Mouse (Mus musculus): ENCODE results near the gene Lcmt2.
"Not testable (repeated sequence)": the region's sequence is repeated elsewhere in the genome, so short reads cannot be mapped to it uniquely, and the experiment has no call there.

Gene Lcmt2

DNA sequence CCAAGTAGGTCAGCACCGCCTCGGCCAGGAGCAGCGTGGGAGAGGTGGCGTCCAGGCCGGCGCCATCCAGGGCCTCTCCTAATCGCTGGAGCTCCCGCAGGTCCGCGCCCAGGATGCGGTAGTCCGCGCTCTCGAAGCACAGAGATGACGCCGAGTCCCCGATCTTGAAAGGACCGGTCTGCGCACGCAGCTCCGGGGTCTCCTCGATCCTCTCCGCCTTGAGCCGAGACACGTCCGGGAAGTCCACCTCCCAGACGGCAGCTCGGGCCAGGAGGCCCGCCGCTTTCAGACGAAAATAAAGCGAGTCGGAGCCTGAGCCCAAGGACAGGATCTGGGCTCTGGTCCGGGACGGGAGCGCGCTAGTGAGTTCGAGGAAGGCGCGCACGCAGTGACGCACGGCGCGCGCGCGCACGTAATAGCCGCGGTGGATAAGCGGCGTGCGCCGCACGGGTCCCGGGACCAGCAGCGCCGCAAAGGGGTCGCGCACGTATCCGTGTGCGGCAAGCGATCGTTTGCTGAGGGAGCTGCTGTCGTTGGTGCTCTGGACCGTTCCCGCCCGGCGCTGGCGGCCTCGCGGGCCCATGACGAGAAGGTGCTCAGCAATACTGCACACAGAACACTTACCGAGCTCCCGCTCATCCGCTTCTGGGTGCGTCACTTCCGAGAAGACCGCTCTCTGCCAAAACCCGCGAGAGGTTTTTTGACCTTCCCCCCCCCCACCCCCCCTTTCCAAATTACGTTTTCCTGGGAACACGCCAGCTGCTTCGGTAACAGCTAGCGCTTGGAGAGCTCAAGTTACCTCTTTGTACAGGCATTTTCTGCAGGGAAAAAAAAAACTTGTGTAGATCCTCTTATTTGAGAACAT lies at the start of gene Lcmt2, which contains the start of gene Adal:
Gene Lcmt2 (minus strand): TSS at position 636 of the 865 bp plus-strand sequence.
Gene Adal (plus strand): TSS at position 411 of the 865 bp plus-strand sequence.
- peak; percentile 78 to 84 for DNase-seq (ENCODE audit: low spot score in 2 of 2)

GRCm38 (mm10) chr2:121188530-121188929 lies 48.1 kb upstream of the Lcmt2 start:
- no peak for DNase-seq (ENCODE audit: low spot score in 2 of 2)

- no peak for DNase-seq (ENCODE audit: low spot score in 2 of 2)
Measured at GRCm38 (mm10) chr2:121184142-121184541, 43.7 kb upstream of the Lcmt2 start.

GRCm38 (mm10) chr2:121183431-121183830 lies 43.0 kb upstream of the Lcmt2 start:
- no peak for DNase-seq (ENCODE audit: low spot score in 2 of 2)

DNA sequence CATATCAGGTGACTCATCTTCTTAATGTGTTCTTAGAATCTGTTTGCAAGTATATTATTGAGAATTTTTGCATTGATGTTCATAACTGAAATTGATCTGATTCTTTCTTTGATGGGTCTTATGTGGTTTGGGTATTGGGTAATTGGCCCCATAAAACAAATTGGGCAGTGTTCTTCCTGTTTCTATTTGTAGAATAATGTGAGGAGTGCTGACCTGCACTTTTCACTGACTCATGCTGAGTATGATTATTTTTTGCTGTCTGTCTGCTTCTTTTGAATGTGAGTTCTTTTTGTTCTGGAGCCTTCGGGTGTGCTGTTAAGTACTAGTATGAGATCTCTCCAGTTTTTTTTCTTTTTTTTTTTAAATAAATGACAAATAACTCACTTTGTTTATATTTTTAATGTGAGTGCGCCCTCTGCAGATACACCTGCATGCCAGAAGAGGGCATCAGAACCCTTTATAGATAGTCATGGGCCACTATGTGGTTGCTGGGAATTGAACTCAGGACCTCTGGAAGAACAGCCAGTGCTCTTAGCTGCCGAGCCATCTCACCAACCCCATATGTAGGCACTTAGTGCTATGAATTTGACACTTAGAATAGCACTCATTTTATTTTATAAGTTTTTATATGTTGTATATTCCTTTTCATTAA lies 38.5 kb upstream of the Lcmt2 start:
- DNase-seq (ENCODE audit: low spot score in 2 of 2) = no peak

GRCm38 (mm10) chr2:121170980-121171742 lies 30.7 kb upstream of the Lcmt2 start, which contains the start of gene Zscan29:
Gene Zscan29, minus strand, starts transcription at chr2:121171125.
- peak; percentile 83 to 86 for DNase-seq (ENCODE audit: low spot score in 2 of 2)

- no peak for DNase-seq (ENCODE audit: low spot score in 2 of 2)
Measured at GRCm38 (mm10) chr2:121170481-121170971, 30.1 kb upstream of the Lcmt2 start, which contains the start of gene Tubgcp4. Gene Tubgcp4, plus strand, starts transcription at chr2:121170654.

GRCm38 (mm10) chr2:121169902-121170301 lies 29.4 kb upstream of the Lcmt2 start:
- DNase-seq (ENCODE audit: low spot score in 2 of 2) = peak; percentile 6 to 20

- DNase-seq (ENCODE audit: low spot score in 2 of 2) = no peak
Measured at GRCm38 (mm10) chr2:121169173-121169572, 28.7 kb upstream of the Lcmt2 start.

DNA sequence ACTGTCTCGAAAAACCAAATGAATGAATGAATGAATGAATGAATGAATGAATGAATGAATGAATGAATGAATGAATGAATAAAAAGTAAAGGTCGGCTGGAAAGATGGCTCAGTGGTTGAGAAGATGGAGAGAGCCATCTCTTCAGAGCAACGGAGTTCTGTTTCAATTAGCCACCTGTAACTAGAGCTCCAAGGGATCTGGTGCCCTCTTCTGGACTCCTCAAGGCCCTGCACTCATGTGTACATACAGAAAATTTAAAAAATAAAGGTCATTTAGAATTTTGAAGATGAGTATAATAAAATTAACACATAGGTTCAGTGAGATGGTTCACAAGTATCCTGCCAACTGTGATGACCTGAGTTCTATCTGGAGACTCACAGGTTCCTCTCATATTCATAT lies 12.6 kb upstream of the Lcmt2 start:
- DNase-seq (ENCODE audit: low spot score in 2 of 2) = no peak

GRCm38 (mm10) chr2:121149679-121150078 lies 9.2 kb upstream of the Lcmt2 start:
- DNase-seq (ENCODE audit: low spot score in 2 of 2) = no peak

- no peak for DNase-seq (ENCODE audit: low spot score in 2 of 2)
Measured at GRCm38 (mm10) chr2:121142415-121142814, 2.0 kb upstream of the Lcmt2 start.

DNA sequence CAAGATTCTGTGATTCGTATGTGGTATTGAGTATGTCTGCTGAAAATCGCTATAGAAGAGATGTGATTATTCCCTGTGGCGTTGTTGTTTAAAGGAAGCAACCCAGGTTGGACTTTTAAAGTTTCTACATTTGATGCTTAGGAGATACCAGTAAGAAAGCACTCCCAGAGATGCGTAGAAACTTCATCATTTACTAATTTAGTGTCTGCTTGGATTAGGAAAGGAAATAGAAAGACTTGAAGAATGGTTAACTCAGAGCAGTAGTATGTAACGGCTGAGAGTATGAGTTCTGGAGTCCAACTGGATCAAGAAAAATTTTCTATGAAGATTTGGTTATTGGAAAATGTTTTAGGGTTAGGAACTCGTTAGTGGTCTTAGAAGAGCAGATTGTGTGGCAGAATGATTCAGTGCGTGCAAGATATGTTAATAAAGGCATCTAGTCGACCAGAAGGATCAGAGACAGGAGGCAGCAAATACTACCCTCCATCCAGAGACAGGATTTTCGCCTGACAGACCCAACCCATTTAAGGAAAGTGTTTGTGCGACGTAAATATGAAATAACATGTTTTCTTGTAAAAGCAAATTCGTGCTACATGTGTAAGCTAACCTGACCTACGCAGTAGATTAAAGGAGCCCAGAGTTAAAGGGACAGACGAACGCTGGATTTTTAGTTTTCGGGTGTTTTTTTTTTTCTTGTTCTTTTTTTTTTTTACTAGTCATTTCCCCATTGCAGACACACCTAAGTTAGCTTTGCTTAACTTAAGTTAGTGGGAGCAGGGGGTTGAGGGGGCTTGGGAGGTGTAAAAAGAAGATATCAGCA lies 973 bp upstream of the Lcmt2 start:
- DNase-seq (ENCODE audit: low spot score in 2 of 2) = no peak

DNA sequence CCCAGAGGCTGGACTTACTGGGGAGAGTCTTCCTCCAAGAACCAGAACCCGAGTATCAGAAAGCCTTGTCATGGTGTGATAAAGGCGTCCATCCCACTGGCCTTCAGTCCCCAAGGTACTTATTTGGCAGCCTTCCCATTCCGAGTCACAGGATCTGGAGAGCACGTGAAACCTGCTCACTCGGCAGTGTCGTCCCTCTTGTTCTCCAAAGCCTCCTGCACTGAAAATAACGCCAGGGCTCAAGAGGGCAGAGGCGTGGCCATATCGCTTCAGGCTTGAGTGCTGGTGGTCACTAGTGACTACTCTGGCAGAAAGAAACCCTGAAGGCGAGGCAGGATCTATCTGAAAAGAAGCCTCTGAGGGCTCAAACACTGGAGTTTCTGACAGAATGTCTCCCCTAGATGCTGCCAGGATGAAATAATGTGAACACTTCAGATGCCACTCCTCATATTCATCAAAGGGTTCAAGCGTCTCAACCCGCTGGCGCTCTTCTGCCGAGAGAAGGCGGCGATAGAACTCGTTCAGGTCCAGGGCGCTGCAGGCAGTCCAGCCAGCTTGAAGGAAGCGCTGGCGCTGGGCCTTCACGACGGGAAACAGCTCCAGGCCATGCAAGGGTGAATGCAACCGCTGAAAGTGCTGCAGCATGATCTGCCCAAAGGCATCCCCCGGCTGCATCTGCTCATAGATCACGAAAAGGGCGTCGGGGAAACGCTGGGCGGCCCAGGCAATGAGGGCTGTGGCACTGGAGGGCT lies 1.0 kb downstream of the Lcmt2 start:
- peak in 1 of 2 experiments; percentile 3 for DNase-seq (ENCODE audit: low spot score in 2 of 2)

- DNase-seq (ENCODE audit: low spot score in 2 of 2) = no peak
Measured at GRCm38 (mm10) chr2:121137371-121137770, 3.1 kb downstream of the Lcmt2 start.

GRCm38 (mm10) chr2:121132822-121133221 lies 7.6 kb downstream of the Lcmt2 start:
- DNase-seq (ENCODE audit: low spot score in 2 of 2) = no peak

DNA sequence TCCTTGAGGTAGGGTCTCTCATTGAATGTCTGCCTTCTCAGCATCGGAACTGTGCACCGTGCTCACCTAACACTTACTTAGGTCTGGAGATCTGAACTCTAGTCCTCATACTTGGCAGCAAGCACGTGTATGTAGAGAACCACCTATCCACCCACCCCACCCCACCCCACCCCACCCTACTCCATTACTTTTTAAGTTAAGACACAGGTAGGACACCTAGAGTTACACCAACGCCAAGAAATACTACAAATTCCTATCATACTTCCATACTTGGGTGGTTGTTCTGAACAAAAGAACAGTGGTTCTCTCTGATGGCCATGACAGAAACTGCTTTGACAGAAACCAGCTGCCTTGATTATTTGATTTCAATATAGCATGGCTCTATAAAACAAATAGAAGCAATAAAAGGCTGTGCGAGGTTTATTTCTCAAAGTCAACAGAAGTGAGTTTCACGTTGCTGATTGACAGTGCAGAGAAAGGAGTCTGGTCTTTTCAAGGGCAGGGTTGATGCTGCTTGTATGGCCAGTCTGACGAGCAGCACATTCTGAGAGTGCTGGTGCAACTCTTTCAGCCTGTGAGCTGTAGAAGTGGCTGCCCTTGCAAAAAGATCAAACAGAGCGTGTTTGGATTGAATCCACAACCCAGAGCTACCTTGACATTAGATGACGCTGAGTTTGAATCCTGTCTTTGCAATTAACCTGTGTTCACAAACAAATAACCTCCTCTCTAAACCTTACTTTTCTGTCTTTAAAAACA lies 11.4 kb downstream of the Lcmt2 start:
- no peak for DNase-seq (ENCODE audit: low spot score in 2 of 2)

DNA sequence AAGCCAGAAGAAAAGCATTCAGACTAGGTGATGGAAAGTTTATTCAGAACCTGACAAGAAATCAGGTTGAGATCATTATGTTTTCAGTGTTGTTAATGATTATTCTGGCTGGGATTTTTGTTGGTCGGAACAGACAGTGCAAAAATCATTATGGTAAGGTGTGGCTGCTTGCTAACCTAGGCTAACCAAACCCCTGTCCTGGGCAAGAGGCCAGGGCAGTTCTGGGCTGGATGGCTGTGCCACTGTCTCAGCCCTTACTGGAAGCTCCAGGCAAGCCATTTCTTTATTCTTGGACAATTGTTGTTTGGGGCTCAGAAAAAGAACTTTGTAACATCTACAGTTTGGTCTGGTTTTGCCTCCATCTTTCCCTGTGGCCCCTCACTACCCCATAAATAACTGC lies 12.9 kb downstream of the Lcmt2 start:
- no peak for DNase-seq (ENCODE audit: low spot score in 2 of 2)

DNA sequence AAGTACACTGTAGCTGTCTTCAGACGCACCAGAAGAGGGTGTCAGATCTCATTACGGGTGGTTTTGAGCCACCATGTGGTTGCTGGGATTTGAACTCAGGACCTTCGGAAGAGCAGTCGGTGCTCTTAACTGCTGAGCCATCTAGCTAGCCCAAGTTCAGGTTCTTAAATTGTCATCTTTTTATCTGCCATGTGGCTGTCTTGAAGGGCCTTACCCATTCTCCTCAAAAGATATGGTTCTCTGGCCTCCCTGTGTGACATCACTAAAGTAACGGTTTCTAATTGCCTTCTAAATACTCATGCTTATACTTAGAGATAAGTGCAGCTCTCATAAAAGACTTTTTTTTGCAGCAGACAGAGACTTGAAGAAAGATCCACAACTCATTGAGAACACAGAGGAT lies 14.2 kb downstream of the Lcmt2 start:
- not testable (repeated sequence) for DNase-seq (ENCODE audit: low spot score in 2 of 2)

Data from natural killer cell, adult 2 months (primary cell).